Mouse (Mus musculus): ENCODE results near the gene Syn3. TPM values are rescaled to one million over a fixed set of nuclear protein-coding genes. Genes with fewer than 3 reads are reported as not detected.

Gene Syn3
- polyA plus RNA-seq, 1 experiment from 2014 or later, result 3.7 TPM

DNA sequence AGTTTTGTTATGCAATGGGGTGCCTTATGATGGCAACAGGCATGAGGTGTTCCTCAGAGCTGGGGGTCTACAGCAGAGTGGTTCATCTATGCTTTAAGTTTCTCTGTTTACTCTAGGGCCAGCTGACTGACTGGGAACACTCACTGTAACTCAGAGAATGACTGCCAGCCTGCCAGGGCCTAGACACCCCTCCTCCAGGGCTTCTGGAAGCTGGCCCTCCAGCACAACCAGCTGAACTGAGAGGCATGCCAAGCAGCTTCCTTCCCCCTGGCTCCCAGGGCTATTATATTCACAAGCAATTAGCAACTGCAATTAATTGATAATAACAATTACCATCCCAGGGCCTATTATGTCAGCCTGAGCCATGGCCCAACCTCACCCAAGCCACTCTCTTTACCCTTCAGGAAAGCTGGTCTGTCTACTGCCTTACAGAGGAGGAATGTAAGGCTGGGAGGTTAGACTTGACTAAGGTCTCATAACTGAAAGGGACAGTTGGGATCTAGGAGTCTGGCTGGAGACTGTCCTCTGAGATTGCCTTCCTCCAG, 41.0 kb downstream of the Syn3 start:
- no peaks in the 10 kb centered on the region for H3K9me3 ChIP-seq (ENCODE audit: control insufficient read depth, low read length)
- 0 out of 2 replicates have a peak, but pooled peaks cover 3% of the 10 kb centered on the region for H3K4me1 ChIP-seq (replicated peaks; ENCODE audit: control insufficient read depth, insufficient read depth, low read length)
- no peak for ATAC-seq (replicated peaks; ENCODE audit: low FRiP score, low TSS enrichment, low read depth)
- H3K4me2 ChIP-seq (ENCODE audit: low read length), result no peak overlapping the region
- no peaks in the 10 kb centered on the region for H3K36me3 ChIP-seq (ENCODE audit: control insufficient read depth, insufficient read depth, low read length)
- no peak overlapping the region for H3K27ac ChIP-seq (ENCODE audit: low read depth)
- H3K27me3 ChIP-seq (replicated peaks; ENCODE audit: control insufficient read depth, insufficient read depth, low read length), result no peaks in the 10 kb centered on the region
- no peak overlapping the region for H3K4me3 ChIP-seq (ENCODE audit: low read depth, low read length)
- no peak overlapping the region for H3K9ac ChIP-seq (ENCODE audit: low read length)
- no peak for DNase-seq (ENCODE audit: low spot score)

DNA sequence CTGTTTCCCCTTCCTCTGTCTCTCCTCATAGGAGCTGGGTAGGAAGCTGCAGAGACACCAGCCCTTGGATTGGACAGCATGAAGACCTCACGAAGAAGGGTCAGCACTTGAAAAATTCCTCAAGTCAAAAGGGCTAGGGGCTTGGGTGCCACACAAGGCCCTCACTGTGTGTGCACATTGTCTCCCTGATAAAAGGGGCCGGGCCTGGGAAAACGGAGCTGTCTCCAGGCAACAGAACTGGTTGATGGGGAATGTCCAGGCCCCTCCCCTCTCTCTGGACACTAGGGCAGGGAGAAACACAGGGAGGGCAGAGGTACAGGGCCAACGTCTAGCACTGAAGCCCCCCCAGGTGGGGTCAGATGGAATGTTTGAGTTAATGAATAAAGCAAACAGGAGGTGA, 41.5 kb downstream of the Syn3 start:
- H3K27me3 ChIP-seq (replicated peaks; ENCODE audit: control insufficient read depth, insufficient read depth, low read length), result no peaks in the 10 kb centered on the region
- no peaks in the 10 kb centered on the region for H3K36me3 ChIP-seq (ENCODE audit: control insufficient read depth, insufficient read depth, low read length)
- H3K4me3 ChIP-seq (ENCODE audit: low read depth, low read length), result no peak overlapping the region
- 25% methylated on average over 4 of the region's 4 CpGs for WGBS
- H3K9me3 ChIP-seq (ENCODE audit: control insufficient read depth, low read length), result no peaks in the 10 kb centered on the region
- H3K9ac ChIP-seq (ENCODE audit: low read length), result no peak overlapping the region
- 0 out of 2 replicates have a peak, but pooled peaks cover 6% of the 10 kb centered on the region for H3K4me1 ChIP-seq (replicated peaks; ENCODE audit: control insufficient read depth, insufficient read depth, low read length)
- no peak overlapping the region for H3K4me2 ChIP-seq (ENCODE audit: low read length)
- DNase-seq (ENCODE audit: low spot score) (no peak), ATAC-seq (replicated peaks; ENCODE audit: low FRiP score, low TSS enrichment, low read depth) (no peak)
- no peak overlapping the region for H3K27ac ChIP-seq (ENCODE audit: low read depth)

DNA sequence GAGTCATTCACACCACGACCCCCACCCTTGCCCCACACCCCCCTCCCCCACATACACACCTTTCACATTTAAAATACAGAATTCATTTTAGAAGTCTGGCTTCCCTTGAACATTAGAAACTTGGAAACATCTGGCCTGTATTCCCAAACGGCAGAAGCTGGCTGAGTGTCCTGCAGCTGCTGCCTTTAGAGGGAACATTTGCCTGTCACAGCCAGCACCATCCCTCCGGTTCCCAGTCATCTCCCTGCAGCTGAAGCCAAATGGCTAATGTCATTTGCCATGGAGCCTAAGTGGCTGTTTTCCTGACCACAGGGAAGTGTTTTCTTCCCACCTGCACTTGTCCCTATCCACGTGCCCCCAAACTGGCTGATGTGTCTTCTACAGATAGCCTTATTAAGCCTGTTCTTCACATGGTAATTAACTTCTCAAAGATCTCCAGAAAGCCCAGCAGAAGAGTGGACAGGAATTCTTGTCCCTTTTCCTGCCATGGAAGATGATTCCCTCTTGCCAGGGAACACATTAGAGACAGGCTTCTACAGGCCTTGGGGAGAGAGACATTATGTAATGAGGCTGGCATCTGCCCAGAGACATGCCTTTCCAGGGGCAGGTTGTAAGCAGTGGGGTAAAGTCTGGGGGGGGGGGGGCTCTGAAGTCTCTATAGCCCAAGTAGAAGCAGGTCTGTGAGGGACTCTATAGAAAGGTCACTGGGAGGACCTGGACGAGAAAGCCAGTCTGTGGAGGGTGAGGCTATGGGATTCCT, 43.2 kb downstream of the Syn3 start:
- ATAC-seq (replicated peaks; ENCODE audit: low FRiP score, low TSS enrichment, low read depth) (no peak), DNase-seq (ENCODE audit: low spot score) (no peak)
- H3K27me3 ChIP-seq (replicated peaks; ENCODE audit: control insufficient read depth, insufficient read depth, low read length), result no peaks in the 10 kb centered on the region
- H3K9me3 ChIP-seq (ENCODE audit: control insufficient read depth, low read length), result no peaks in the 10 kb centered on the region
- H3K4me2 ChIP-seq (ENCODE audit: low read length), result no peak overlapping the region
- H3K4me3 ChIP-seq (ENCODE audit: low read depth, low read length), result no peak overlapping the region
- no peak overlapping the region for H3K9ac ChIP-seq (ENCODE audit: low read length)
- H3K27ac ChIP-seq (ENCODE audit: low read depth), result no peak overlapping the region
- WGBS, result 50% methylated on average over 5 of the region's 5 CpGs
- H3K36me3 ChIP-seq (ENCODE audit: control insufficient read depth, insufficient read depth, low read length), result no peaks in the 10 kb centered on the region
- 0 out of 2 replicates have a peak, but pooled peaks cover 6% of the 10 kb centered on the region for H3K4me1 ChIP-seq (replicated peaks; ENCODE audit: control insufficient read depth, insufficient read depth, low read length)

DNA sequence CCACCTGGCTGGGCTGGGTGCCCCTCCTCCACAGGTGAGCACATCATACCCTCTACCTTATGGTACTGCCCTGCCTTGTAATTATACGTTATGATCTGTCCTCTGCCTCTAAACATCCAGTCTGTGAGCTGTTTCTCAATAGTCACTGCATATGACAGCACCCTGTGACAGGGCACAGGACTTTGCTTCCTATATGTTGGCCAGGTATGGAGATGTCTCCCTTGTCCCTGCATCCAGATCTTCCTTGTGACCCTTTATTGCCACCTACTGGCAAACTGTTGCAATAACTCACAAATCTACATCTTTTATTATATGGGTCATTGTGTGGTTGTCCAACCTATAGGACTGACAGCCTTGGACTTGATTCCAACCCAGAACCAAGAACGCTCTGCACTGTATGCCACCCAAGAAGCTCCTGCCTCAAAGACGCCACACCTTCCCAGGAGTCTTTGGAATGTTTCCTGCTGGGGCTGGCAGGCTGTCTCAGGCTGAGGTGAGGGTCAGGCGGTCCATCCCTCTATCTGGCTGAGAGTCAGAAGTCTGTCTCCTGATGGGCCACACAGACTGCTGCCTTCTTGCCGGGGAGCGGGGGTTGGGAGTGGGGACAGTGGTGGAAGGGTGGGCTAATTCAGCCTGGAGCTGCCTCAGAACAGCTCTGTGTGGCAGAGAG, 46.2 kb downstream of the Syn3 start:
- ATAC-seq (replicated peaks; ENCODE audit: low FRiP score, low TSS enrichment, low read depth), result peak; percentile 63
- H3K9me3 ChIP-seq (ENCODE audit: control insufficient read depth, low read length), result no peaks in the 10 kb centered on the region
- WGBS, result 34% methylated on average over 6 of the region's 6 CpGs

DNA sequence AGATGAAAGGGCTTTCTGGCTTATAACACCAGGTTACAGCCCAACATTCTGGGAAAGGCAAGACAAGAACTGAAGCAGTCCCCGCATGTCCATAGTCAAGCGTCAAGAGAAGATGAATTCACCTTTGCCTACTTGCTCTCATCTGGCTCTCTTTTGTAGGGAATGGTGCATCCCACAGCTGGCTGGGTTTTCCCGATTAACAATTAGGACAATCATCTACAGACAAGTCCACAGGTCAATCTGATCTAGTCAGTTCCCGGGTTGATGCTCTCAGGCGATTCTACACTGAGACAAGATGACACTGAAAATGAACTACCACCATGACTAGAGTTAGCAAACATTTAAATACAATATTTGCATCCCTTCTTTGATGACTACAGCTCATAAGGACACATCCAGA, 47.4 kb downstream of the Syn3 start:
- Histone ChIP-seq H3K4me2 (ENCODE audit: low read length) (no peak overlapping the region), H3K27ac (ENCODE audit: low read depth) (no peak overlapping the region), H3K36me3 (ENCODE audit: control insufficient read depth, insufficient read depth, low read length) (no peaks in the 10 kb centered on the region), H3K4me3 (ENCODE audit: low read depth, low read length) (no peak overlapping the region), H3K9ac (ENCODE audit: low read length) (no peak overlapping the region), H3K27me3 (replicated peaks; ENCODE audit: control insufficient read depth, insufficient read depth, low read length) (no peaks in the 10 kb centered on the region), H3K4me1 (replicated peaks; ENCODE audit: control insufficient read depth, insufficient read depth, low read length) (0 out of 2 replicates have a peak, but pooled peaks cover 2% of the 10 kb centered on the region), H3K9me3 (ENCODE audit: control insufficient read depth, low read length) (no peaks in the 10 kb centered on the region)
- DNase-seq (ENCODE audit: low spot score) (no peak), ATAC-seq (replicated peaks; ENCODE audit: low FRiP score, low TSS enrichment, low read depth) (no peak)
- WGBS, result 85% methylated on average over 5 of the region's 5 CpGs

More for the DNA sequence above, 46.2 kb downstream of the Syn3 start:
- peak; percentile 59 for DNase-seq (ENCODE audit: low spot score)
- H3K4me1 ChIP-seq (replicated peaks; ENCODE audit: control insufficient read depth, insufficient read depth, low read length), result 0 out of 2 replicates have a peak, but pooled peaks cover 6% of the 10 kb centered on the region
- H3K36me3 ChIP-seq (ENCODE audit: control insufficient read depth, insufficient read depth, low read length), result no peaks in the 10 kb centered on the region
- no peak overlapping the region for H3K9ac ChIP-seq (ENCODE audit: low read length)
- H3K27ac ChIP-seq (ENCODE audit: low read depth), result no peak overlapping the region
- no peaks in the 10 kb centered on the region for H3K27me3 ChIP-seq (replicated peaks; ENCODE audit: control insufficient read depth, insufficient read depth, low read length)
- H3K4me2 ChIP-seq (ENCODE audit: low read length), result no peak overlapping the region
- no peak overlapping the region for H3K4me3 ChIP-seq (ENCODE audit: low read depth, low read length)

DNA sequence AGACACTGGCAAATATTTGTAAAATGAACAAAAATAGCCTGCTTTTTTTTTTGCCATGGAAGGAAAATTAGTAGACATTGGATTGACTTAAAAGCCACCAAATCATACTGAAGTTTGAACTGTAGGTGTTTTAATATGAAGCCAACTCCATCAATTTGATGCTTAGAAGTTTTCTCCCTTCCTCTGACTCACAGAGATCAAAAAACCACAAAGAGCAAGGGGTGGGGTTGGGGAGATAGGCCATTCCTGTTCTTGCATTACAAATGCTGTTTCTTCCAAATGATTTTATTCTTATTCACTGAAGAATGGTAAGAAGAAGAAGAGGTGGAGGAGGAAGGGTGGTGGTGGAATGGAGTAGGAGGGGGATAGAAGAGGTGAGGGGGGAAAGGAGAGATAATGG, 52.0 kb downstream of the Syn3 start:
- Histone ChIP-seq H3K4me2 (ENCODE audit: low read length) (no peak overlapping the region), H3K4me1 (replicated peaks; ENCODE audit: control insufficient read depth, insufficient read depth, low read length) (no peaks in the 10 kb centered on the region), H3K36me3 (ENCODE audit: control insufficient read depth, insufficient read depth, low read length) (no peaks in the 10 kb centered on the region), H3K9ac (ENCODE audit: low read length) (no peak overlapping the region), H3K27me3 (replicated peaks; ENCODE audit: control insufficient read depth, insufficient read depth, low read length) (no peaks in the 10 kb centered on the region), H3K9me3 (ENCODE audit: control insufficient read depth, low read length) (no peaks in the 10 kb centered on the region), H3K27ac (ENCODE audit: low read depth) (no peak overlapping the region), H3K4me3 (ENCODE audit: low read depth, low read length) (no peak overlapping the region)
- DNase-seq (ENCODE audit: low spot score), result no peak
- no peak for ATAC-seq (replicated peaks; ENCODE audit: low FRiP score, low TSS enrichment, low read depth)

DNA sequence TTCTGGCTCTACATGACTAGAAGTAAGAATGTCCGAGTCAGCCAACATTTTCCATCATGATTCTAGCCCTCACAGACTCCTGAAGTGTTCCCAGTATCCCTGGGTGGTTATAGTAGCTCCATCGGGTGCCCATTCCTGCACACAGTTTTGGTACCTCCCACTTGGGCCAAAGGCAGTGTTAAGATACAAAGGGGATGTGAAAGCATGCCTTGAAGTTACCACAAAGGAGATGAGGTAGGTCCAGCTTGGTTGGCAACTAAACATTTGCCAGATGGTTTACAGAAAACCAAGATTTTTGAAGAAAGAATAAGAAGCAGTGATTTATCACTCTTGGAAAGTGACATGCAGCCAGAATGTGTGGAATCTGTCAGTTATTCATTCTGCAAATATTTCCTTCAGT, 53.5 kb downstream of the Syn3 start:
- Histone ChIP-seq H3K27ac (ENCODE audit: low read depth) (no peak overlapping the region), H3K4me2 (ENCODE audit: low read length) (no peak overlapping the region), H3K9ac (ENCODE audit: low read length) (no peak overlapping the region), H3K36me3 (ENCODE audit: control insufficient read depth, insufficient read depth, low read length) (no peaks in the 10 kb centered on the region), H3K27me3 (replicated peaks; ENCODE audit: control insufficient read depth, insufficient read depth, low read length) (no peaks in the 10 kb centered on the region), H3K9me3 (ENCODE audit: control insufficient read depth, low read length) (no peaks in the 10 kb centered on the region), H3K4me1 (replicated peaks; ENCODE audit: control insufficient read depth, insufficient read depth, low read length) (no peaks in the 10 kb centered on the region), H3K4me3 (ENCODE audit: low read depth, low read length) (no peak overlapping the region)
- 83% methylated on average over 2 of the region's 2 CpGs for WGBS
- DNase-seq (ENCODE audit: low spot score) (no peak), ATAC-seq (replicated peaks; ENCODE audit: low FRiP score, low TSS enrichment, low read depth) (no peak)

DNA sequence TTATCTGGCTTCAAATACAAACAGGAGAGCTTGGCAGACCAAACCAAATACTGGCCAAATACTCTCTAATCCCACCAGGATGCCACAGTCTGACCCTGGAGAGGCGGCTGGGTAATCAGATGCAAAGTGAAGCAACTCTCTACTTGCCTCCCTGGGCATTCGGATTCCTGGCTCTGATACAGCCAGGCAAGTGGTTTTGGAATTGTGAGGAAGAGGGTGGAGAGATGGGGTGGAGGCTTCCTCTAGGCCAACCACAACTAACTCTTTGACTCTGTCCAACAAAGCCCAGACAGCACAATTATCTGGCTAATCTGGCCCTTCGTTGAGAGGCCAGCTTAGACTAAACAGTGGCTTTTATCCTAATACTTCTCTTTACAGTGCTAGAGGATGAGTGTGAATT, 54.0 kb downstream of the Syn3 start:
- DNase-seq (ENCODE audit: low spot score) (no peak), ATAC-seq (replicated peaks; ENCODE audit: low FRiP score, low TSS enrichment, low read depth) (no peak)
- H3K4me2 ChIP-seq (ENCODE audit: low read length), result no peak overlapping the region
- no peak overlapping the region for H3K9ac ChIP-seq (ENCODE audit: low read length)
- no peaks in the 10 kb centered on the region for H3K4me1 ChIP-seq (replicated peaks; ENCODE audit: control insufficient read depth, insufficient read depth, low read length)
- no peak overlapping the region for H3K4me3 ChIP-seq (ENCODE audit: low read depth, low read length)
- H3K27me3 ChIP-seq (replicated peaks; ENCODE audit: control insufficient read depth, insufficient read depth, low read length), result no peaks in the 10 kb centered on the region
- H3K27ac ChIP-seq (ENCODE audit: low read depth), result no peak overlapping the region
- whole genome bisulfite sequencing, result 71% methylated on average over 3 of the region's 3 CpGs
- H3K36me3 ChIP-seq (ENCODE audit: control insufficient read depth, insufficient read depth, low read length), result no peaks in the 10 kb centered on the region
- H3K9me3 ChIP-seq (ENCODE audit: control insufficient read depth, low read length), result no peaks in the 10 kb centered on the region
